Mouse (Mus musculus): Measurements from ENCODE around the gene Arid4a. TPM values are rescaled to one million over a fixed set of nuclear protein-coding genes. Genes with fewer than 3 reads are reported as not detected.

Gene Arid4a
- polyA plus RNA-seq, 1 experiment from 2014 or later = 27.1 TPM

DNA sequence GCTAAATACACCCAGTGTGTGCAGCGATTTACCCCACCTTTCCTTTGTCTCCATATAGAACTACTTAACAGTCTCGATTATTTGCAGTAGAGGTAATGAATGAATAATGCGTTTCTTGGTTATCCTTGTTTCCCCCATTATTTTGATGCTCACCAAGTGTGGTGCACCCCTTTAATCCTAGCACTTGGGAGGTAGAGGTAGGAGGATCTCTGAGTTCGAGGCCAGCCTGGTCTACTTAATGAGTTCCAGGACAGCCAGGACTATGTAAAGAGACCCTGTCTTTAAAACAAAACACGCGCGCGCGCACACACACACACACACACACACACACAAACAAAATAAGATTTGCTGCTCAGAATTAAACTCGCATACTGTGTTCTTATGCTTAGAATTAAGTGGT is 40.4 kb upstream of the Arid4a start:
- Histone ChIP-seq H3K4me1 (ENCODE audit: control insufficient read depth, insufficient read depth, low read length) (peaks cover 4% of the 10 kb centered on the region; the same call in 1 of the 2 replicates), H3K4me2 (peak overlapping the region; percentile 79), H3K9ac (ENCODE audit: low read depth, low read length) (peak overlapping the region; percentile 93), H3K36me3 (ENCODE audit: control insufficient read depth, insufficient read depth, low read length) (peaks cover 6% of the 10 kb centered on the region; the same call in 1 of the 2 replicates), H3K27ac (ENCODE audit: low read depth, low read length) (peak overlapping the region; percentile 96), H3K9me3 (replicated peaks; ENCODE audit: control insufficient read depth, low read length) (no peaks in the 10 kb centered on the region), H3K27me3 (ENCODE audit: control insufficient read depth, insufficient read depth, low read length) (no peaks in the 10 kb centered on the region), H3K4me3 (ENCODE audit: low read depth, low read length) (peak overlapping the region; percentile 77)
- no peak for ATAC-seq (replicated peaks; ENCODE audit: insufficient number of reproducible peaks, low FRiP score, low TSS enrichment)
- WGBS (ENCODE audit: insufficient replicate concordance) = 12% methylated on average over 10 of the region's 10 CpGs

- Histone ChIP-seq H3K4me2 (peak overlapping the region; percentile 79), H3K36me3 (ENCODE audit: control insufficient read depth, insufficient read depth, low read length) (peaks cover 6% of the 10 kb centered on the region; the same call in 1 of the 2 replicates), H3K4me3 (ENCODE audit: low read depth, low read length) (peak overlapping the region; percentile 77), H3K4me1 (ENCODE audit: control insufficient read depth, insufficient read depth, low read length) (peaks cover 4% of the 10 kb centered on the region; the same call in 1 of the 2 replicates), H3K9me3 (replicated peaks; ENCODE audit: control insufficient read depth, low read length) (no peaks in the 10 kb centered on the region), H3K27ac (ENCODE audit: low read depth, low read length) (no peak overlapping the region), H3K27me3 (ENCODE audit: control insufficient read depth, insufficient read depth, low read length) (no peaks in the 10 kb centered on the region), H3K9ac (ENCODE audit: low read depth, low read length) (peak overlapping the region; percentile 28; the same call in 1 of the 2 replicates)
- ATAC-seq (replicated peaks; ENCODE audit: insufficient number of reproducible peaks, low FRiP score, low TSS enrichment) = no peak
- WGBS (ENCODE audit: insufficient replicate concordance) = 60% methylated on average over 3 of the region's 3 CpGs
These were observed 39.9 kb upstream of the Arid4a start for GRCm38 (mm10) chr12:70975891-70976290.

- H3K9me3 ChIP-seq (replicated peaks; ENCODE audit: control insufficient read depth, low read length) = no peaks in the 10 kb centered on the region
- H3K4me3 ChIP-seq (ENCODE audit: low read depth, low read length) = no peak overlapping the region
- H3K36me3 ChIP-seq (ENCODE audit: control insufficient read depth, insufficient read depth, low read length) = peaks cover 8% of the 10 kb centered on the region; the same call in 1 of the 2 replicates
- WGBS (ENCODE audit: insufficient replicate concordance) = 86% methylated on average over 7 of the region's 7 CpGs
- no peak overlapping the region for H3K27ac ChIP-seq (ENCODE audit: low read depth, low read length)
- no peaks in the 10 kb centered on the region for H3K27me3 ChIP-seq (ENCODE audit: control insufficient read depth, insufficient read depth, low read length)
- H3K9ac ChIP-seq (ENCODE audit: low read depth, low read length) = no peak overlapping the region
- ATAC-seq (replicated peaks; ENCODE audit: insufficient number of reproducible peaks, low FRiP score, low TSS enrichment) = no peak
- peaks cover 4% of the 10 kb centered on the region; the same call in 1 of the 2 replicates for H3K4me1 ChIP-seq (ENCODE audit: control insufficient read depth, insufficient read depth, low read length)
- H3K4me2 ChIP-seq = no peak overlapping the region
These were observed 37.4 kb upstream of the Arid4a start for GRCm38 (mm10) chr12:70978345-70978744.

GRCm38 (mm10) chr12:70984855-70985550 is 30.8 kb upstream of the Arid4a start:
- Histone ChIP-seq H3K9me3 (replicated peaks; ENCODE audit: control insufficient read depth, low read length) (no peaks in the 10 kb centered on the region), H3K27ac (ENCODE audit: low read depth, low read length) (no peak overlapping the region), H3K27me3 (ENCODE audit: control insufficient read depth, insufficient read depth, low read length) (no peaks in the 10 kb centered on the region), H3K4me1 (ENCODE audit: control insufficient read depth, insufficient read depth, low read length) (no peaks in the 10 kb centered on the region), H3K9ac (ENCODE audit: low read depth, low read length) (no peak overlapping the region), H3K36me3 (ENCODE audit: control insufficient read depth, insufficient read depth, low read length) (peaks cover 25% of the 10 kb centered on the region), H3K4me3 (ENCODE audit: low read depth, low read length) (no peak overlapping the region), H3K4me2 (no peak overlapping the region)
- no peak for ATAC-seq (replicated peaks; ENCODE audit: insufficient number of reproducible peaks, low FRiP score, low TSS enrichment)
- 94% methylated on average over 7 of the region's 7 CpGs for WGBS (ENCODE audit: insufficient replicate concordance)

DNA sequence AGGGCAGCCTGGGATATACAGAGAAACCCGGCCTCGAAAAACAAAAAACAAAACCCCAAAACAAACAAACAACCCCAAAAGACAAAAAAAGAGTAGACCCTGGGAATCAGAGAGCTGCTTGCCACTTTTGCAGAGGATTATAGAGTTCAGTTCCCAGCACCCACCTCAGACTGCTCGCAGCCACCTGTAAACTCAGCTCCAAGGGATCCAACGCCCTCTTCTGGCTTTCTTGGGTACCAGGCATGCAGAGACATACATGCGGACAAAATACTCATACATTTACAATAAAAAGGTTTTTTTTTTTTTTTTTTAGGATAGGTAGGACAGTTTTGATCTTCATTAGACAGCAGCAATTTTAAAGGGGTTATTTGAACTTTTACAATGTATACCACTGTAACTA is 18.6 kb upstream of the Arid4a start:
- no peaks in the 10 kb centered on the region; the same call in 1 of the 2 replicates for H3K4me1 ChIP-seq (ENCODE audit: control insufficient read depth, insufficient read depth, low read length)
- H3K27me3 ChIP-seq (ENCODE audit: control insufficient read depth, insufficient read depth, low read length) = no peaks in the 10 kb centered on the region
- no peak for ATAC-seq (replicated peaks; ENCODE audit: insufficient number of reproducible peaks, low FRiP score, low TSS enrichment)
- no peaks in the 10 kb centered on the region for H3K9me3 ChIP-seq (replicated peaks; ENCODE audit: control insufficient read depth, low read length)
- H3K36me3 ChIP-seq (ENCODE audit: control insufficient read depth, insufficient read depth, low read length) = peaks cover 13% of the 10 kb centered on the region
- no peak overlapping the region for H3K4me3 ChIP-seq (ENCODE audit: low read depth, low read length)
- no peak overlapping the region for H3K9ac ChIP-seq (ENCODE audit: low read depth, low read length)
- WGBS (ENCODE audit: insufficient replicate concordance) = 89% methylated on average over 5 of the region's 5 CpGs
- H3K4me2 ChIP-seq = no peak overlapping the region
- H3K27ac ChIP-seq (ENCODE audit: low read depth, low read length) = no peak overlapping the region

DNA sequence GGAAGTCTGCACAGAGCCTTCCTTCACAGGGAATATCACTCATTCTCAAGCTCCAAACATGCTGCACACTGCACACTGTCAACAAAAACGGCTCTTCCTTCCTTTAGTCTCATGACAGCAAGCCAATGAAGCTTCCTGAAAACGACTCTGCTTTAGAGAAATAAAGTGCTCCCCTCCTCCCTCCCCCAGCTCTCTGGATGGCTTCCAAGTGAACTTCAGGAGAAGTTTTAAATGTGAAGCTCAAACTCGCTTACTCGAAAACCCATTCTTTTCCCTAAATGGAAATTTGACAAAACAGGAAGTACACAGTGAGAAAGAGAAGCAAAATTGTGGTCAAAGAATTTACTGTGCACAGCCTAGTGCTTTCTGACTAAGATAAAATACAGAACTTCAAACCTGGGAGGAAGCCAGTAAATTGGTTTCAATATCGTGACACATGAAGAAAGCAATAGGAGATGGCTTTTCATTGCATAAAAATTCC is 16.3 kb upstream of the Arid4a start:
- Histone ChIP-seq H3K36me3 (ENCODE audit: control insufficient read depth, insufficient read depth, low read length) (peaks cover 10% of the 10 kb centered on the region), H3K27me3 (ENCODE audit: control insufficient read depth, insufficient read depth, low read length) (no peaks in the 10 kb centered on the region), H3K27ac (ENCODE audit: low read depth, low read length) (no peak overlapping the region), H3K4me2 (no peak overlapping the region), H3K4me1 (ENCODE audit: control insufficient read depth, insufficient read depth, low read length) (no peaks in the 10 kb centered on the region; the same call in 1 of the 2 replicates), H3K4me3 (ENCODE audit: low read depth, low read length) (no peak overlapping the region), H3K9me3 (replicated peaks; ENCODE audit: control insufficient read depth, low read length) (no peaks in the 10 kb centered on the region), H3K9ac (ENCODE audit: low read depth, low read length) (no peak overlapping the region)
- ATAC-seq (replicated peaks; ENCODE audit: insufficient number of reproducible peaks, low FRiP score, low TSS enrichment) = no peak
- WGBS (ENCODE audit: insufficient replicate concordance) = 45% methylated on average over 5 of the region's 5 CpGs

DNA sequence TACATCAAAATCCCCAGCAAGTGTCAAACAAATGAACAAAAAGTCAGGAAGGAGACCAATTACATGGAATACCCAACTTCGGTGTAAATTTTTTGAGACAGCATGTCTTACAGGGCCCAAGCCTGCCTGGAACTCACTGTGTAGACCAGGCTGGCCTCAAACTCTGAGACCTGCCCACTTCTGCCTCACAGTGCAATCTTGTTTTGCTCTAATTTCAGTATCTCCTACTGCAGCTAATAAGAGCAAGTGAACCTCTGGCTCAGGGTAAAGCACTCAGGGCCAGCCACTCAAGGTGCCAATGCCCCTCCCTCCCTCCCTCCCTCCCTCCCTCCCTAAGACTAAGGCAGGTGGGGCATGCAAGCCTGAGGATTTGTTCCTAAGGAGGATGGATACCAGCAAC is 15.4 kb upstream of the Arid4a start:
- ATAC-seq (replicated peaks; ENCODE audit: insufficient number of reproducible peaks, low FRiP score, low TSS enrichment) = no peak
- 88% methylated on average over 1 of the region's 1 CpGs for WGBS (ENCODE audit: insufficient replicate concordance)
- H3K9ac ChIP-seq (ENCODE audit: low read depth, low read length) = no peak overlapping the region
- no peaks in the 10 kb centered on the region for H3K9me3 ChIP-seq (replicated peaks; ENCODE audit: control insufficient read depth, low read length)
- H3K27ac ChIP-seq (ENCODE audit: low read depth, low read length) = no peak overlapping the region
- H3K27me3 ChIP-seq (ENCODE audit: control insufficient read depth, insufficient read depth, low read length) = no peaks in the 10 kb centered on the region
- H3K4me1 ChIP-seq (ENCODE audit: control insufficient read depth, insufficient read depth, low read length) = no peaks in the 10 kb centered on the region; the same call in 1 of the 2 replicates
- H3K36me3 ChIP-seq (ENCODE audit: control insufficient read depth, insufficient read depth, low read length) = peaks cover 8% of the 10 kb centered on the region
- no peak overlapping the region for H3K4me3 ChIP-seq (ENCODE audit: low read depth, low read length)
- H3K4me2 ChIP-seq = no peak overlapping the region

- Histone ChIP-seq H3K4me3 (ENCODE audit: low read depth, low read length) (no peak overlapping the region), H3K9ac (ENCODE audit: low read depth, low read length) (no peak overlapping the region), H3K4me1 (ENCODE audit: control insufficient read depth, insufficient read depth, low read length) (peaks cover 4% of the 10 kb centered on the region; the same call in 1 of the 2 replicates), H3K4me2 (no peak overlapping the region), H3K27me3 (ENCODE audit: control insufficient read depth, insufficient read depth, low read length) (no peaks in the 10 kb centered on the region), H3K27ac (ENCODE audit: low read depth, low read length) (no peak overlapping the region), H3K9me3 (replicated peaks; ENCODE audit: control insufficient read depth, low read length) (no peaks in the 10 kb centered on the region), H3K36me3 (ENCODE audit: control insufficient read depth, insufficient read depth, low read length) (peaks cover 6% of the 10 kb centered on the region)
- ATAC-seq (replicated peaks; ENCODE audit: insufficient number of reproducible peaks, low FRiP score, low TSS enrichment) = no peak
- 83% methylated on average over 6 of the region's 6 CpGs for WGBS (ENCODE audit: insufficient replicate concordance)
These were observed 14.3 kb upstream of the Arid4a start for GRCm38 (mm10) chr12:71001456-71001855.

Measured in heart, embryonic 11.5 days (tissue).